Mouse (Mus musculus) limb, embryonic 14.5 days (tissue): ENCODE data around the gene Gdf1. TPM values are rescaled to one million over a fixed set of nuclear protein-coding genes. Genes with fewer than 3 reads are reported as not detected.
A peak's percentile ranks its signal among the peaks of the same experiment; 100 is the strongest.

Experiments used
- ATAC-seq: fragments of 200-750 bp; cut with Nextera tagmentation; 2 replicates; pipeline ENCODE4 v1.8.0; 2017; ENCODE audit warnings: low read depth, moderate number of reproducible peaks, moderate TSS enrichment; ENCODE audit not compliant: low FRiP score
- DNase-seq: peaks from one replicate; pipeline ENCODE4 v3.0.0-alpha.2; 2015; ENCODE audit warnings: low spot score
- H3K27ac ChIP-seq: fragments of 300-500 bp; sonication (generic); replicated peaks from 2 replicates; pipeline ENCODE4 v1.5.1; 2014; ENCODE audit warnings: low read depth, mild to moderate bottlenecking, low read length, moderate library complexity, mixed read lengths
- H3K27me3 ChIP-seq: fragments of 300-500 bp; sonication (generic); 2 replicates; pipeline ENCODE4 v1.6.1; 2014; ENCODE audit warnings: low read length, mixed read lengths; ENCODE audit not compliant: control insufficient read depth, insufficient read depth
- H3K36me3 ChIP-seq: fragments of 300-500 bp; sonication (generic); 2 replicates; pipeline ENCODE4 v1.6.1; 2014; ENCODE audit warnings: mild to moderate bottlenecking, low read length, moderate library complexity, mixed read lengths; ENCODE audit not compliant: control insufficient read depth, insufficient read depth
- H3K4me1 ChIP-seq: fragments of 300-500 bp; sonication (generic); 2 replicates; pipeline ENCODE4 v1.6.1; 2014; ENCODE audit warnings: antibody characterized with exemption, low read length, mixed read lengths; ENCODE audit not compliant: control insufficient read depth, insufficient read depth
- H3K4me2 ChIP-seq: fragments of 300-500 bp; sonication (generic); replicated peaks from 2 replicates; pipeline ENCODE4 v1.6.1; 2014; ENCODE audit warnings: low read depth, mild to moderate bottlenecking, low read length, moderate library complexity; ENCODE audit not compliant: severe bottlenecking
- H3K4me3 ChIP-seq: fragments of 300-500 bp; sonication (generic); replicated peaks from 2 replicates; pipeline ENCODE4 v1.5.1; 2014; ENCODE audit warnings: low read length
- H3K9ac ChIP-seq: fragments of 300-500 bp; sonication (generic); 2 replicates; pipeline ENCODE4 v1.6.1; 2014; ENCODE audit warnings: mild to moderate bottlenecking, low read depth, low read length, moderate library complexity; ENCODE audit not compliant: severe bottlenecking
- H3K9me3 ChIP-seq: fragments of 300-500 bp; sonication (generic); 2 replicates; pipeline ENCODE4 v1.6.1; 2016; ENCODE audit warnings: low read length; ENCODE audit not compliant: control insufficient read depth
- POLR2A ChIP-seq: fragments of 200-500 bp; IDR thresholded peaks from 2 replicates; pipeline ENCODE4 v1.8.0; 2012; ENCODE audit warnings: inconsistent platforms, mild to moderate bottlenecking, moderate library complexity, borderline replicate concordance; ENCODE audit not compliant: insufficient read depth, insufficient read length; ENCODE audit errors: extremely low read depth
- WGBS: fragments of 180-500 bp; shearing (Covaris S2); extraction: QIAGEN DNeasy Blood & Tissue Kit; methylation state at CpG from one replicate; pipeline ENCODE4 v1.1.7; 2014; 5-methylcytosine and 5-hydroxymethylcytosine counted together
- polyA plus RNA-seq, 2 experiments: library from polyadenylated mRNA; depleted of rRNA in 1 of 2; stranded (reverse) in 1 of 2; unstranded in 1 of 2; fragments of >200 nt; fragmentation: Nextera tagmentation in 1 of 2; extraction: Ambion mirVana in 1 of 2; gene quantifications; 2 replicates each; pipeline versions ENCODE4 v1.2.1 to v1.2.3; 2012 to 2014

The Gdf1 gene
- polyA plus RNA-seq, 2 experiments = 1.2 to 5.4 TPM

GRCm38 (mm10) chr8:70354004-70354403, 24.4 kb downstream of the Gdf1 start:
- Histone ChIP-seq H3K4me3 (peak overlapping the region; percentile 99), H3K9me3 (no peaks in the 10 kb centered on the region), H3K4me2 (peak overlapping the region; percentile 50), H3K36me3 (peaks cover 18% of the 10 kb centered on the region), H3K4me1 (peaks cover 25% of the 10 kb centered on the region), H3K27ac (peak overlapping the region; percentile 11; the same call in 1 of the 2 replicates), H3K9ac (no peak overlapping the region), H3K27me3 (no peaks in the 10 kb centered on the region)
- ATAC-seq (no peak), DNase-seq (no peak)
- TF ChIP-seq POLR2A = no peak
- WGBS = 65% methylated on average over 4 of the region's 4 CpGs

- Histone ChIP-seq H3K9ac (no peak overlapping the region), H3K4me1 (peaks cover 16% of the 10 kb centered on the region), H3K9me3 (no peaks in the 10 kb centered on the region), H3K36me3 (peaks cover under 1% of the 10 kb centered on the region; the same call in 1 of the 2 replicates), H3K27ac (no peak overlapping the region), H3K27me3 (no peaks in the 10 kb centered on the region), H3K4me2 (no peak overlapping the region), H3K4me3 (no peak overlapping the region)
- no peak for ATAC-seq
- DNase-seq = no peak
- 85% methylated on average over 1 of the region's 1 CpGs for WGBS
- no peak for TF ChIP-seq POLR2A
Observed at GRCm38 (mm10) chr8:70356111-70356510, 26.5 kb downstream of the Gdf1 start.

GRCm38 (mm10) chr8:70359411-70359810, 29.8 kb downstream of the Gdf1 start:
- Histone ChIP-seq H3K4me3 (no peak overlapping the region), H3K9ac (no peak overlapping the region), H3K36me3 (no peaks in the 10 kb centered on the region), H3K27me3 (no peaks in the 10 kb centered on the region), H3K4me2 (no peak overlapping the region), H3K27ac (no peak overlapping the region), H3K9me3 (no peaks in the 10 kb centered on the region), H3K4me1 (peaks cover 8% of the 10 kb centered on the region)
- no peak for TF ChIP-seq POLR2A
- ATAC-seq (peak; percentile 27; the same call in 1 of the 2 replicates), DNase-seq (peak; percentile 64)
- 36% methylated on average over 3 of the region's 3 CpGs for WGBS

GRCm38 (mm10) chr8:70360769-70361168, 31.2 kb downstream of the Gdf1 start:
- no peak overlapping the region for H3K9ac ChIP-seq
- ATAC-seq (no peak), DNase-seq (no peak)
- no peak overlapping the region for H3K27ac ChIP-seq
- H3K36me3 ChIP-seq = no peaks in the 10 kb centered on the region
- no peak overlapping the region for H3K4me3 ChIP-seq
- no peak for TF ChIP-seq POLR2A
- H3K4me1 ChIP-seq = peaks cover 8% of the 10 kb centered on the region
- WGBS = 54% methylated on average over 4 of the region's 4 CpGs
- H3K27me3 ChIP-seq = no peaks in the 10 kb centered on the region
- no peak overlapping the region for H3K4me2 ChIP-seq
- H3K9me3 ChIP-seq = no peaks in the 10 kb centered on the region

DNA sequence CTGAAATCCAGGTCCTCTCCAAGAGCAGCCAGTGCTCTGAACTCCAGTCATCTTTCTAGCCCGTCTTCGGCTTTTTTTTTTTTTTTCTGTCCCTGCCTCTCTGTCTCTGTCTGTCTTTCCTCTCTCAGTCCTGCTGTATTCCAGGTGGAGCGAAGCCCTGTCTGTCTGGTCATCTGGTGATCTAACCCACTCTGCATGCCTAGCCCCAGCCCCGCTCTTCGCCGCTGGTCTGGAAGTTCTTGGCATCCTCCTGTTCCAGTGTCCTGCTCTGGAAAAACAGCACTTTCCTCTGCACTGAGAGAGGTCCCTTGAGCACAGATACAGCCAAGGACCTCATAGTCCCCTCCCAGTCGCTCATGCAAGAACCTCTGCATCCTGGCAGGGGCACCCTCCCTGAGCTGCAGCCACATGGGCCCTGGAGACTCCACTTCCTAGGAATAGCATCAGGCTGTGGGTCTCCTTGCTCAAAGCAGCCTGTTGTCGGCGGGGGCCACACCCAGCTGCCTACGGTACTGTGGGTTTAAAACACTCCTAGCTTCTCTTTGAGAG, 31.9 kb downstream of the Gdf1 start:
- H3K9me3 ChIP-seq = no peaks in the 10 kb centered on the region
- H3K4me2 ChIP-seq = no peak overlapping the region
- H3K9ac ChIP-seq = peak overlapping the region; percentile 28; the same call in 1 of the 2 replicates
- DNase-seq (no peak), ATAC-seq (no peak)
- peak overlapping the region; percentile 70; the same call in 1 of the 2 replicates for H3K27ac ChIP-seq
- no peaks in the 10 kb centered on the region for H3K27me3 ChIP-seq
- no peaks in the 10 kb centered on the region for H3K36me3 ChIP-seq
- no peak overlapping the region for H3K4me3 ChIP-seq
- H3K4me1 ChIP-seq = peaks cover 8% of the 10 kb centered on the region
- no peak for TF ChIP-seq POLR2A
- WGBS = 64% methylated on average over 10 of the region's 10 CpGs

- Histone ChIP-seq H3K36me3 (no peaks in the 10 kb centered on the region), H3K4me2 (no peak overlapping the region), H3K4me1 (peaks cover 8% of the 10 kb centered on the region), H3K4me3 (no peak overlapping the region), H3K9me3 (no peaks in the 10 kb centered on the region), H3K27me3 (no peaks in the 10 kb centered on the region), H3K9ac (no peak overlapping the region), H3K27ac (no peak overlapping the region)
- DNase-seq = no peak
- 39% methylated on average over 5 of the region's 5 CpGs for WGBS
- no peak for TF ChIP-seq POLR2A
- no peak for ATAC-seq
Observed at GRCm38 (mm10) chr8:70364066-70364465, 34.4 kb downstream of the Gdf1 start.
